Mouse (Mus musculus) forebrain, embryonic 16.5 days (tissue): ENCODE measurements around the gene Atp13a2. TPM values are rescaled to one million over a fixed set of nuclear protein-coding genes. Genes with fewer than 3 reads are reported as not detected.

ENCODE experiments used
- ATAC-seq: fragments of 200-750 bp; cut with Nextera tagmentation; 2 replicates; pipeline ENCODE4 v1.8.0; 2017; ENCODE audit warnings: mild to moderate bottlenecking, moderate library complexity
- H3K27ac ChIP-seq: fragments of 300-500 bp; sonication (generic); 2 replicates; pipeline ENCODE4 v1.5.1; 2014; ENCODE audit warnings: low read length, control low read depth
- H3K27me3 ChIP-seq: fragments of 300-500 bp; sonication (generic); replicated peaks from 2 replicates; pipeline ENCODE4 v1.6.1; 2014; ENCODE audit warnings: low read length; ENCODE audit not compliant: control insufficient read depth, insufficient read depth
- H3K36me3 ChIP-seq: fragments of 300-500 bp; sonication (generic); 2 replicates; pipeline ENCODE4 v1.6.1; 2014; ENCODE audit not compliant: control insufficient read depth, insufficient read depth
- H3K4me1 ChIP-seq: fragments of 300-500 bp; sonication (generic); replicated peaks from 2 replicates; pipeline ENCODE4 v1.6.1; 2014; ENCODE audit warnings: low read length; ENCODE audit not compliant: control insufficient read depth, insufficient read depth
- H3K4me2 ChIP-seq: fragments of 300-500 bp; sonication (generic); 2 replicates; pipeline ENCODE4 v1.6.1; 2014; ENCODE audit warnings: mild to moderate bottlenecking, low read length, control low read depth
- H3K4me3 ChIP-seq: fragments of 300-500 bp; sonication (generic); replicated peaks from 2 replicates; pipeline ENCODE4 v1.5.1; 2014; ENCODE audit warnings: mild to moderate bottlenecking, low read length, control low read depth
- H3K9ac ChIP-seq: fragments of 300-500 bp; sonication (generic); replicated peaks from 2 replicates; pipeline ENCODE4 v1.6.1; 2014; ENCODE audit warnings: low read depth, low read length, control low read depth
- H3K9me3 ChIP-seq: fragments of 300-500 bp; sonication (generic); 2 replicates; pipeline ENCODE4 v1.6.1; 2016; ENCODE audit warnings: low read length; ENCODE audit not compliant: control insufficient read depth
- WGBS: fragments of 180-500 bp; shearing (Covaris S2); extraction: QIAGEN DNeasy Blood & Tissue Kit; methylation state at CpG from one replicate; pipeline ENCODE4 v1.1.7; 2014; 5-methylcytosine and 5-hydroxymethylcytosine counted together
- polyA plus RNA-seq: library from polyadenylated mRNA; unstranded; fragments of >200 nt; fragmentation: Nextera tagmentation; extraction: Ambion mirVana; gene quantifications from 2 replicates; pipeline ENCODE4 v1.2.1, GENCODE M21; 2015

Atp13a2 gene
- polyA plus RNA-seq, 1 experiment from 2014 or later = 142 TPM

- Histone ChIP-seq H3K27me3 (no peaks in the 10 kb centered on the region), H3K36me3 (no peaks in the 10 kb centered on the region; the same call in 1 of the 2 replicates), H3K9ac (no peak overlapping the region), H3K4me2 (no peak overlapping the region), H3K27ac (no peak overlapping the region), H3K4me3 (no peak overlapping the region), H3K4me1 (0 out of 2 replicates have a peak, but pooled peaks cover 3% of the 10 kb centered on the region), H3K9me3 (no peaks in the 10 kb centered on the region)
- no peak for ATAC-seq
- WGBS = 53% methylated on average over 12 of the region's 12 CpGs
Measured at GRCm38 (mm10) chr4:141041117-141041516, 54.4 kb downstream of the Atp13a2 start.

- Histone ChIP-seq H3K4me1 (peaks cover 18% of the 10 kb centered on the region), H3K27ac (no peak overlapping the region), H3K4me3 (no peak overlapping the region), H3K27me3 (no peaks in the 10 kb centered on the region), H3K9me3 (no peaks in the 10 kb centered on the region), H3K36me3 (no peaks in the 10 kb centered on the region), H3K9ac (no peak overlapping the region), H3K4me2 (no peak overlapping the region)
- peak; percentile 48; the same call in 1 of the 2 replicates for ATAC-seq
- WGBS = 10% methylated on average over 8 of the region's 8 CpGs
Measured at GRCm38 (mm10) chr4:141044816-141045215, 58.1 kb downstream of the Atp13a2 start.

- Histone ChIP-seq H3K27ac (peak overlapping the region; percentile 92), H3K4me3 (no peak overlapping the region), H3K9me3 (no peaks in the 10 kb centered on the region), H3K9ac (peak overlapping the region; percentile 48), H3K4me2 (peak overlapping the region; percentile 34), H3K27me3 (no peaks in the 10 kb centered on the region), H3K36me3 (no peaks in the 10 kb centered on the region), H3K4me1 (peaks cover 50% of the 10 kb centered on the region)
- 16% methylated on average over 17 of the region's 17 CpGs for WGBS
- ATAC-seq = peak; percentile 9
Measured at GRCm38 (mm10) chr4:141048810-141049475, 62.3 kb downstream of the Atp13a2 start.

GRCm38 (mm10) chr4:141049476-141049835 is 62.8 kb downstream of the Atp13a2 start:
- 8% methylated on average over 4 of the region's 4 CpGs for WGBS
- peaks cover 54% of the 10 kb centered on the region for H3K4me1 ChIP-seq
- H3K27ac ChIP-seq = peak overlapping the region; percentile 92
- no peak overlapping the region for H3K4me3 ChIP-seq
- H3K4me2 ChIP-seq = peak overlapping the region; percentile 34
- no peaks in the 10 kb centered on the region for H3K27me3 ChIP-seq
- peak overlapping the region; percentile 48 for H3K9ac ChIP-seq
- H3K36me3 ChIP-seq = no peaks in the 10 kb centered on the region
- H3K9me3 ChIP-seq = no peaks in the 10 kb centered on the region
- peak; percentile 74 for ATAC-seq

GRCm38 (mm10) chr4:141052442-141052841 is 65.8 kb downstream of the Atp13a2 start:
- Histone ChIP-seq H3K27me3 (no peaks in the 10 kb centered on the region), H3K36me3 (no peaks in the 10 kb centered on the region), H3K4me1 (peaks cover 51% of the 10 kb centered on the region), H3K4me3 (no peak overlapping the region), H3K27ac (peak overlapping the region; percentile 56; the same call in 1 of the 2 replicates), H3K9ac (no peak overlapping the region), H3K9me3 (no peaks in the 10 kb centered on the region), H3K4me2 (no peak overlapping the region)
- 50% methylated on average over 12 of the region's 12 CpGs for WGBS
- no peak for ATAC-seq

GRCm38 (mm10) chr4:141053138-141053537 is 66.5 kb downstream of the Atp13a2 start:
- Histone ChIP-seq H3K4me3 (peak overlapping the region; percentile 35), H3K9me3 (no peaks in the 10 kb centered on the region), H3K4me1 (peaks cover 51% of the 10 kb centered on the region), H3K4me2 (peak overlapping the region; percentile 61), H3K27me3 (no peaks in the 10 kb centered on the region), H3K9ac (peak overlapping the region; percentile 66), H3K36me3 (no peaks in the 10 kb centered on the region), H3K27ac (peak overlapping the region; percentile 90)
- WGBS = 16% methylated on average over 8 of the region's 8 CpGs
- ATAC-seq = no peak

- Histone ChIP-seq H3K9me3 (no peaks in the 10 kb centered on the region), H3K9ac (peak overlapping the region; percentile 66), H3K4me2 (peak overlapping the region; percentile 61), H3K27ac (peak overlapping the region; percentile 90), H3K4me3 (peak overlapping the region; percentile 35), H3K27me3 (no peaks in the 10 kb centered on the region), H3K4me1 (peaks cover 48% of the 10 kb centered on the region), H3K36me3 (no peaks in the 10 kb centered on the region)
- peak; percentile 68 for ATAC-seq
- 6% methylated on average over 17 of the region's 17 CpGs for WGBS
Measured at GRCm38 (mm10) chr4:141053568-141054161, 67.0 kb downstream of the Atp13a2 start.

Other genes with a start within 250 kb of the Atp13a2 start
- gene Padi6, start 244.2 kb upstream of the Atp13a2 start, polyA plus RNA-seq = 0.10 TPM in 1 of 2 replicates, not detected in the other
- gene Padi4, start 212.6 kb upstream of the Atp13a2 start, polyA plus RNA-seq = 0.24 TPM in 1 of 2 replicates, not detected in the other
- not detected in 2 replicates for gene Padi3, start 176.2 kb upstream of the Atp13a2 start, polyA plus RNA-seq
- not detected in 2 replicates for gene Padi1, start 141.1 kb upstream of the Atp13a2 start, polyA plus RNA-seq
- 0.88 and 1.0 TPM in 2 replicates for gene Padi2, start 80.5 kb upstream of the Atp13a2 start, polyA plus RNA-seq
- gene Sdhb, start 25.7 kb upstream of the Atp13a2 start, polyA plus RNA-seq = 420 and 438 TPM in 2 replicates
- 190 and 202 TPM in 2 replicates for gene Mfap2, start 23.5 kb downstream of the Atp13a2 start, polyA plus RNA-seq
- 6.2 and 6.7 TPM in 2 replicates for gene Crocc, start 73.7 kb downstream of the Atp13a2 start, polyA plus RNA-seq
- 56.6 and 57.8 TPM in 2 replicates for gene Necap2, start 91.5 kb downstream of the Atp13a2 start, polyA plus RNA-seq
- 0.09 and 0.46 TPM in 2 replicates for gene Spata21, start 101.5 kb downstream of the Atp13a2 start, polyA plus RNA-seq
- 27.6 and 31.2 TPM in 2 replicates for gene Szrd1, start 152.9 kb downstream of the Atp13a2 start, polyA plus RNA-seq
- 25.4 and 27.1 TPM in 2 replicates for gene Fbxo42, start 161.0 kb downstream of the Atp13a2 start, polyA plus RNA-seq
- gene Rsg1, start 227.1 kb downstream of the Atp13a2 start, polyA plus RNA-seq = 8.3 and 11.0 TPM in 2 replicates